Mouse (Mus musculus): ENCODE data around the gene Sphkap. TPM values are rescaled to one million over a fixed set of nuclear protein-coding genes. Genes with fewer than 3 reads are reported as not detected.

The Sphkap gene
- polyA plus RNA-seq, 1 experiment from 2014 or later, result not detected

DNA sequence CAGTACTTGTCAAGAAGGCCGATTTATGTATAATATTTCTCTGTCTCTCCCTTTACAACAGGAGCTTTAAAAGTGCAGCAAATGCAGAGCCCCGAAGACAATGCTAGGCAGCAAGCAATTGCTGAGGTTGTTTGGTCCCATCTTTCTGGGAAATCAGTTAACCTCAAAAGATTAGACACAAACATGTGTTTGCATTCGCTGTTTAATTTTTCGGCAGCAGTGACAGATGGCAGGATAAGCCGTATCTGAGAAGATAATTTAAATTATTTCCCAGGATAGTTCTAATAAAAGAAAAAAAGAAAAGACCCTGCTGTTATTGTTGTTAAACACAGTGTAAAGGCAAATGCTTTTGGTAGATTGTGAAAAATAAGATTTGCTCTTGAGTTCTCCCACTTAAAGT lies 41.5 kb downstream of the Sphkap start:
- Histone ChIP-seq H3K9ac (replicated peaks) (no peak overlapping the region), H3K4me2 (ENCODE audit: low read depth, low read length) (no peak overlapping the region), H3K9me3 (ENCODE audit: low read length) (no peaks in the 10 kb centered on the region), H3K36me3 (replicated peaks; ENCODE audit: insufficient read depth, low read length) (no peaks in the 10 kb centered on the region), H3K27ac (ENCODE audit: low read depth) (no peak overlapping the region), H3K27me3 (ENCODE audit: insufficient read depth, low read length) (no peaks in the 10 kb centered on the region), H3K4me1 (ENCODE audit: insufficient read depth) (no peaks in the 10 kb centered on the region), H3K4me3 (ENCODE audit: low read depth, low read length) (no peak overlapping the region)
- ATAC-seq (no peak), DNase-seq (no peak)
- TF ChIP-seq EP300 (IDR thresholded peaks at IDR 0.05; ENCODE audit: low read depth), result no peak
- TF ChIP-seq CTCF (IDR thresholded peaks at IDR 0.05; ENCODE audit: low read depth), result no peak
- WGBS (ENCODE audit: insufficient replicate concordance), result 83% methylated on average over 5 of the region's 5 CpGs

DNA sequence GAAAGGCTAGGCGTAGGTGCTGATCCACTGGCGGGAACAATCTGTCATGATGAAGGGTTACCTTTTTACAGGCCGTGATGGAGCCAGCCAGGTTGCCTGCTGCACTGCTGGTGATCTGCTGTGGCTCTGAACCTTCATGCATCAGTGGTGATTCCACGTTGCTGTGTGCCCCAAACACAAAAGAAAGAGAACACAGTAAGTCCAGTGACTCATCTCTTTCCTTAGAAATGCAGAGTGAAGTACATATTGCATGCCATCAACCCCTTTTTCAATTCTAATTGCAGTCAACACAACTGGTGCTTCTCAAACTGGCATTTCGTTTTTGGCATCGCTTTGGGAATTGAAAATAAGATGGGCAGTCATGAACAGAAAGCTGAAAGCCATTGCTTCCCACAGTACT lies 45.8 kb downstream of the Sphkap start:
- Histone ChIP-seq H3K9ac (replicated peaks) (no peak overlapping the region), H3K27me3 (ENCODE audit: insufficient read depth, low read length) (no peaks in the 10 kb centered on the region), H3K36me3 (replicated peaks; ENCODE audit: insufficient read depth, low read length) (no peaks in the 10 kb centered on the region), H3K4me1 (ENCODE audit: insufficient read depth) (no peaks in the 10 kb centered on the region), H3K4me3 (ENCODE audit: low read depth, low read length) (no peak overlapping the region), H3K27ac (ENCODE audit: low read depth) (no peak overlapping the region), H3K4me2 (ENCODE audit: low read depth, low read length) (no peak overlapping the region), H3K9me3 (ENCODE audit: low read length) (no peaks in the 10 kb centered on the region)
- ATAC-seq (no peak), DNase-seq (no peak)
- TF ChIP-seq CTCF (IDR thresholded peaks at IDR 0.05; ENCODE audit: low read depth) (no peak), EP300 (IDR thresholded peaks at IDR 0.05; ENCODE audit: low read depth) (no peak)
- 65% methylated on average over 6 of the region's 6 CpGs for WGBS (ENCODE audit: insufficient replicate concordance)

DNA sequence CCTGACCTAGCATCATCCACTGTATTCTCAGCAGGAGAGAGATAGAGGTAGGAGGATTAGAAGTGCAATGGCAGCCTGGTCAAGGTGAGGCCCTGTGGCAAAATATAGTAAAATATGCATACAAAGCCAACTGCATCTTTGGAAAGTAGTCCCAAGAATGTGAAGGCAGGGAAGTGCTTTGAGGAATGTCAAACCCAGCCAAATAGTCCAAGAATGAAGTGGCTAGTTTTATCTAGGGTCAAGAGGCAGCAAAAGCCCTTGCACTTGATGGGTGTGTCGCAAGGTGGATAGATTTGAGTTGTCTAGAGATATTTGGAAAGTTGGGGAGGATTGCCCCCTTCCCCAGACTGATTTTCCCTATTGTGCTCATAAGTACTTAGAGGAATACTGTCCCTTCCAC lies 61.5 kb downstream of the Sphkap start:
- no peak overlapping the region for H3K4me2 ChIP-seq (ENCODE audit: low read depth, low read length)
- no peaks in the 10 kb centered on the region for H3K9me3 ChIP-seq (ENCODE audit: low read length)
- no peak overlapping the region for H3K4me3 ChIP-seq (ENCODE audit: low read depth, low read length)
- 68% methylated on average over 1 of the region's 1 CpGs for WGBS (ENCODE audit: insufficient replicate concordance)
- ATAC-seq, result no peak
- H3K36me3 ChIP-seq (replicated peaks; ENCODE audit: insufficient read depth, low read length), result no peaks in the 10 kb centered on the region
- H3K27me3 ChIP-seq (ENCODE audit: insufficient read depth, low read length), result no peaks in the 10 kb centered on the region
- no peak for TF ChIP-seq CTCF (IDR thresholded peaks at IDR 0.05; ENCODE audit: low read depth)
- no peak for TF ChIP-seq EP300 (IDR thresholded peaks at IDR 0.05; ENCODE audit: low read depth)
- H3K27ac ChIP-seq (ENCODE audit: low read depth), result no peak overlapping the region
- DNase-seq, result no peak
- no peaks in the 10 kb centered on the region for H3K4me1 ChIP-seq (ENCODE audit: insufficient read depth)
- no peak overlapping the region for H3K9ac ChIP-seq (replicated peaks)

DNA sequence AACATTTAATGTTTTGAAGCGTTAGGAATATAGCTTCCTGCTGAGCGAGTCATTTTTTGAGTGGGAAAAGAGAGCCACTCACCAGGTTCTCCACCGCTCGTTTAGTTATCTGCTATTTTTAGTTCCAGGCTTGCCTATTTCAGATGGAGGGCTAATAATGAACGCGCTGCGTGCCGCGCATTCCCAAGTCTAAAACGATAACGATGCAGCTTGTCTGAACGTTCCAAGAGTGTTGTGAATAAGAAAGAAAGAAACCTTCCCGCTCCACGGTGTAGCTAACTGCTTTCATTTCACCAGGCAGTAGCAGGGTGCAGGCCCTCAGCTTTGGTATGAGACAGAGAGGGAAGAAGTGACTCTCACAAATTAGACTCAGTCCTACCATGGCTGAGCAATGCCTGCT lies 62.4 kb downstream of the Sphkap start:
- no peaks in the 10 kb centered on the region for H3K36me3 ChIP-seq (replicated peaks; ENCODE audit: insufficient read depth, low read length)
- H3K9ac ChIP-seq (replicated peaks), result no peak overlapping the region
- DNase-seq, result no peak
- no peaks in the 10 kb centered on the region for H3K27me3 ChIP-seq (ENCODE audit: insufficient read depth, low read length)
- no peak overlapping the region for H3K4me3 ChIP-seq (ENCODE audit: low read depth, low read length)
- no peak overlapping the region for H3K27ac ChIP-seq (ENCODE audit: low read depth)
- 72% methylated on average over 14 of the region's 14 CpGs for WGBS (ENCODE audit: insufficient replicate concordance)
- no peaks in the 10 kb centered on the region for H3K9me3 ChIP-seq (ENCODE audit: low read length)
- ATAC-seq, result no peak
- no peaks in the 10 kb centered on the region for H3K4me1 ChIP-seq (ENCODE audit: insufficient read depth)
- TF ChIP-seq CTCF (IDR thresholded peaks at IDR 0.05; ENCODE audit: low read depth) (no peak), EP300 (IDR thresholded peaks at IDR 0.05; ENCODE audit: low read depth) (no peak)
- no peak overlapping the region for H3K4me2 ChIP-seq (ENCODE audit: low read depth, low read length)

DNA sequence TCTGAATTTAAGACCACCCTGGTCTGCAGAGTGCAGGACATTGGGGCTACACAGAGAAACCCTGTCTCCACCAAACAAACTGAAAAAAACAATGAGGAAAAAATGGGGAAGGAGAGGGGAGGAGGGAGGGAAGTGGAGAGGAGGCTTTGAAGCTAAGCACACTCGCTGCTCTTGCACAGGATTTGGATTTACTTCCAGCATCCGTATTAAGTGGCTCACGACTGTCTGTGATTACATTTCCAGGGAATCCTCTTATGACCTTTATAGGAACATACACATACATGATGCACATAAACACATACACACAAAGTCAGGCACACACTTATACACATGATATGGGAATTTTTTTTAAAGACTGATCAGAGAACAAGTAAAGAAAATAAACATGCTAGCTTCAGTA lies 62.9 kb downstream of the Sphkap start:
- ATAC-seq (no peak), DNase-seq (no peak)
- Histone ChIP-seq H3K36me3 (replicated peaks; ENCODE audit: insufficient read depth, low read length) (no peaks in the 10 kb centered on the region), H3K27me3 (ENCODE audit: insufficient read depth, low read length) (no peaks in the 10 kb centered on the region), H3K9me3 (ENCODE audit: low read length) (no peaks in the 10 kb centered on the region), H3K4me1 (ENCODE audit: insufficient read depth) (no peaks in the 10 kb centered on the region), H3K27ac (ENCODE audit: low read depth) (no peak overlapping the region), H3K4me2 (ENCODE audit: low read depth, low read length) (no peak overlapping the region), H3K4me3 (ENCODE audit: low read depth, low read length) (no peak overlapping the region), H3K9ac (replicated peaks) (no peak overlapping the region)
- WGBS (ENCODE audit: insufficient replicate concordance), result 55% methylated on average over 3 of the region's 3 CpGs
- no peak for TF ChIP-seq EP300 (IDR thresholded peaks at IDR 0.05; ENCODE audit: low read depth)
- TF ChIP-seq CTCF (IDR thresholded peaks at IDR 0.05; ENCODE audit: low read depth), result no peak

DNA sequence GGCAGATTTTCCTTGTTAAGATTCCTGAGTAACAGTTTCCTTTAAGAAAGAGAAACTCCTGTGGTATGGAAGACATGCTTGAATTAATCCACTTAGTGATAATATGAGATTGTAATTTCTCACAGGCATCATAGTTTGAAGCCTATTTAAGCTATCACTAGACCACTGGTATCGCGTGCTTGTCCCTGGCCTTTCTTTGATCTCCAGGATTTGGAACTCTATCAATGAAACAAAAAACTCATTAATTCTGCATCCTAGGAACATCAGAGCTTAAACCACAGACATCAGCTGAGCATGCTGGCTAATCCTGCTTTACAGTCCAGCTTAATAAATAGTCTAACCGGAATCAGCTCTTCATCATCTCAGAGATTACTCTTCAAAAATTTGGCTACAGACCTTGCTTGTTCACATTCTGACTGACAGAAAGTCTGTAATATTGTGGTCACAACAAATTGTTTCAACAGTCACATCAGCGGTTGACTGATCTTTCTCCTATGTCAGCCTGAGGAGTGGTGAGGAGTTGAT lies 65.2 kb downstream of the Sphkap start:
- ATAC-seq (no peak), DNase-seq (no peak)
- H3K4me1 ChIP-seq (ENCODE audit: insufficient read depth), result no peaks in the 10 kb centered on the region
- 75% methylated on average over 4 of the region's 4 CpGs for WGBS (ENCODE audit: insufficient replicate concordance)
- no peaks in the 10 kb centered on the region for H3K27me3 ChIP-seq (ENCODE audit: insufficient read depth, low read length)
- no peak for TF ChIP-seq EP300 (IDR thresholded peaks at IDR 0.05; ENCODE audit: low read depth)
- no peak for TF ChIP-seq CTCF (IDR thresholded peaks at IDR 0.05; ENCODE audit: low read depth)
- no peak overlapping the region for H3K4me3 ChIP-seq (ENCODE audit: low read depth, low read length)
- no peaks in the 10 kb centered on the region for H3K36me3 ChIP-seq (replicated peaks; ENCODE audit: insufficient read depth, low read length)
- H3K4me2 ChIP-seq (ENCODE audit: low read depth, low read length), result no peak overlapping the region
- H3K27ac ChIP-seq (ENCODE audit: low read depth), result no peak overlapping the region
- H3K9ac ChIP-seq (replicated peaks), result no peak overlapping the region
- no peaks in the 10 kb centered on the region for H3K9me3 ChIP-seq (ENCODE audit: low read length)

DNA sequence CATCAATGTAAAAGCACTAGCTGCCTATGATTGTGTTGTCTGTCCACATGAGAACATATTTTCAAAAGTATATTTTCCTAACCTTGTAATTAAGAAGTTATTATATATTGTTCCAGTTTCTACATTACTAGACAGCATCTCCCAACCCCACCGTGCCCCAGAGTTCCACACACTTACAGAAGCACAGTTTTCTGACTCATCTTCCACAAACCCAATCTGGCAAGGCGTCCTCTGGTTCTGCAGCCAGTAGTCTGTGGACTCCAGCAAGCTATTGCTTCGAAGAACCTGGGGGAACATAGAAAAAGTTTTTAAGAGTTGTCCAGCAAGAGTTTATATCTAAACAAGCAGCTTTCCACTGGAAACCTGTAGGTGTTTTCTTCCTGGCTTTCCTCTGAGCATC lies 68.6 kb downstream of the Sphkap start:
- no peaks in the 10 kb centered on the region for H3K27me3 ChIP-seq (ENCODE audit: insufficient read depth, low read length)
- no peaks in the 10 kb centered on the region for H3K9me3 ChIP-seq (ENCODE audit: low read length)
- 63% methylated on average over 3 of the region's 3 CpGs for WGBS (ENCODE audit: insufficient replicate concordance)
- no peaks in the 10 kb centered on the region for H3K36me3 ChIP-seq (replicated peaks; ENCODE audit: insufficient read depth, low read length)
- H3K4me3 ChIP-seq (ENCODE audit: low read depth, low read length), result no peak overlapping the region
- no peak overlapping the region for H3K27ac ChIP-seq (ENCODE audit: low read depth)
- no peak overlapping the region for H3K9ac ChIP-seq (replicated peaks)
- no peaks in the 10 kb centered on the region for H3K4me1 ChIP-seq (ENCODE audit: insufficient read depth)
- DNase-seq (no peak), ATAC-seq (no peak)
- TF ChIP-seq EP300 (IDR thresholded peaks at IDR 0.05; ENCODE audit: low read depth) (no peak), CTCF (IDR thresholded peaks at IDR 0.05; ENCODE audit: low read depth) (no peak)
- H3K4me2 ChIP-seq (ENCODE audit: low read depth, low read length), result no peak overlapping the region
